Mouse (Mus musculus): ENCODE results near the gene Casp7. TPM values are rescaled to one million over a fixed set of nuclear protein-coding genes. Genes with fewer than 3 reads are reported as not detected.

The Casp7 gene
- total RNA-seq, 1 experiment from 2014 or later, result 35.4 TPM

DNA sequence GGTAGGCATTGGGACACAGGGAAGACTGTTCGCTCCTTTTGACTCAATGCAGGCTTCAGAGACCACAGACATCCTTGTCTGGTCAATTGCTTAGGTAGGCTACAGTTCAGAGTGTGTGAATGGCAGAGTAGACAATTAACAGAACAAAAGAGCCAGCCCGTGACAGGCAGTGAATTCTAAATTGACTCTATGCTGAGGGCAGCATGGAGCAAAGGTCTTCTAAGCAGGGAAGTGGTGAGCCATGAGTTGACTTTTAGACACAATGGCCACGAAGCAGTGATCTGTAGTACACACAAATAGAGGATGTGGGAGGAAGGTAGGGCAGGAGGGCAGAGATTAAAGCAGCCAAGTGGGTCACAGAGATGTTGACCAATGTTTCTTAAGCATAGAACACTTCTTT lies 80.9 kb downstream of the Casp7 start:
- ATAC-seq (replicated peaks in 1 of 2; ENCODE audit: insufficient read depth in 1 of 2, low FRiP score in 2 of 2, low TSS enrichment in 1 of 2, low read depth in 1 of 2, poor library complexity in 2 of 2, severe bottlenecking in 2 of 2), result no peak

DNA sequence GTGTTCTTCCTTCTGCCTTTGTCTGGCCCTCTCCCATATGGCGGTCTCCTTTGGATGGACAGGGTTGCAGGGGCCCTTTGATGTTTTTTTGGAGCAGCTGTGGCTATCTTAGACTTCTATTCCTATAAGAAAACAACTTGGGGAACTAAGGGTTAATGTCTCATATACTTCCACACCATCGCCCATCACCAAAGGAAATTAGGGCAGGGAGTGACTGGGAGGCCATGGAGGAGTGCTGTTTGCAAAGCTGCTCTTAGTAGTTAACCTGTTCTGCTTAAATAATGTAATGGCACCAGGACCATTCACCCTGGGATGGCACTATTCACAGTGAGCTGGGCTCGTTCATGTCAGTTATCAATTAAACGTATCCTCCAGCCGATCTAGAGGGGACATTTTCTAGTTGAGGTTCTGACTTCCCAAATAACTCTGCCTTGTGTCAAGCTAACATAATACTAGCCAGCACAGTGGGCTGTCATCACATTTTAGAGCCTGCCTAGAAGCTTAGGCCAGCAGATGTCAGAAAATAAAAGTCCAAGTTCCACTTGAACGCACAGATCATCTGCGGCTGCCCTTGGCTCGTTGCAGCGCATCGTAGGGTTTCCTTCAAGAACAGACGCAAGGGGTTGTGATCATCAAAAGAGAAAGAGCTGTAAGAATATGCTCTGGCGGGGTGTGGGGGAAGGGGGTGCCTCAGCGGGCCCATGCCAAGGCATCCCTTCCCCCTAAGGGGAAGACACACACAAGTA lies 87.9 kb downstream of the Casp7 start:
- ATAC-seq (replicated peaks in 1 of 2; ENCODE audit: insufficient read depth in 1 of 2, low FRiP score in 2 of 2, low TSS enrichment in 1 of 2, low read depth in 1 of 2, poor library complexity in 2 of 2, severe bottlenecking in 2 of 2), result no peak

- no peak for ATAC-seq (replicated peaks in 1 of 2; ENCODE audit: insufficient read depth in 1 of 2, low FRiP score in 2 of 2, low TSS enrichment in 1 of 2, low read depth in 1 of 2, poor library complexity in 2 of 2, severe bottlenecking in 2 of 2)
Measured at GRCm38 (mm10) chr19:56485376-56486271, 88.7 kb downstream of the Casp7 start.

DNA sequence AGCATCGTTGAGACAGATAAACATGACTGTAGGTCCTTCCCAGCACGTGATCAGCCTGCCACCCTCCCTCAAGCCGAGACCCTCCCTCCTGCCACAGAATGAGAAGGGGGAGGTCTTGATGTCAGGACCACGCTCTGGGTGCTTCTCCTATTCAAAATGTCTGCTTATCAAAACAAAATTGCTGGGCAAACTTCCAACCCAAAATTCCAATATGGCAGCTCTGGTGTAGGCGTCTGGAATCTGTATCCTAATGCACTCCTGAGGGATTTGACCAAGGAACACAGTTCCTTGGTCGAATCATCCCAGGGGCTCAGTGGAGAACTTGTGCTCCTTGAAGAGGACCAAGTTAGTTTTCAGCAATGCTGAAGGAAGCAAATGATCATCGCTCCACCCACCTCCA lies 90.0 kb downstream of the Casp7 start:
- no peak for ATAC-seq (replicated peaks in 1 of 2; ENCODE audit: insufficient read depth in 1 of 2, low FRiP score in 2 of 2, low TSS enrichment in 1 of 2, low read depth in 1 of 2, poor library complexity in 2 of 2, severe bottlenecking in 2 of 2)

GRCm38 (mm10) chr19:56487339-56487738 lies 90.4 kb downstream of the Casp7 start:
- no peak for ATAC-seq (replicated peaks in 1 of 2; ENCODE audit: insufficient read depth in 1 of 2, low FRiP score in 2 of 2, low TSS enrichment in 1 of 2, low read depth in 1 of 2, poor library complexity in 2 of 2, severe bottlenecking in 2 of 2)

DNA sequence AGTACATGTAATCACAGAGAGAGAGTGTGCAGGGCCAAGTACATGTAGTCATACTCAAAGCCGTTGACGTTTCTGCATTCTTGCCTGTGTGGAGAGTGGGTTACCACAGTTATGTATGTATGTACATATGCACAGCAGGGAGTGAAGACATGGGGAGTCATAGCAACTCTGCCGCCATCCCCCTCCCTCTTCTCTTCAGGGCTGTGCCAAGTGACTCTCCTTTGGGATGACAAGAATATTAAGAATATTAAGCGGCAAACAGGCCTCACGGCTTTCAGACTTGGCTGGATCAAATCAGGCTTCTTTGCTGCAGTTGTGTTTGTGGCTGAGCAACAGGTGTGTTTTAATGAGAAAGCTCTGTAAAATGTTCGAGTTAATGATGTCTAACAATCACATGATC lies 92.7 kb downstream of the Casp7 start:
- no peak for ATAC-seq (replicated peaks in 1 of 2; ENCODE audit: insufficient read depth in 1 of 2, low FRiP score in 2 of 2, low TSS enrichment in 1 of 2, low read depth in 1 of 2, poor library complexity in 2 of 2, severe bottlenecking in 2 of 2)

Other genes with a start within 250 kb of the Casp7 start
- not detected in 2 replicates for gene Habp2, start 110.0 kb upstream of the Casp7 start, total RNA-seq (2017)
- gene Nrap, start 7.1 kb upstream of the Casp7 start, total RNA-seq (2017), result 1.1 TPM in 2 replicates
- gene Plekhs1, start 64.5 kb downstream of the Casp7 start, total RNA-seq (2017), result not detected in 2 replicates
- 10.4 and 14.9 TPM in 2 replicates for gene Dclre1a, start 151.1 kb downstream of the Casp7 start, total RNA-seq (2017)
- gene Nhlrc2, start 151.1 kb downstream of the Casp7 start, total RNA-seq (2017), result 14.1 and 22.3 TPM in 2 replicates

Data from hematopoietic stem cell, adult 5-6 weeks (primary cell).